Mouse (Mus musculus) c-Kit-positive CD71-positive TER-119-positive erythroid progenitor cells, embryonic 14.5 days (primary cell): Measurements from ENCODE around the gene Brca1.
A peak's percentile ranks its signal among the peaks of the same experiment; 100 is the strongest.
"Not testable (repeated sequence)": the region's sequence is repeated elsewhere in the genome, so short reads cannot be mapped to it uniquely, and the experiment has no call there.

Source experiments
- DNase-seq: peaks from one replicate; pipeline ENCODE4 v3.0.0-alpha.2; 2013; ENCODE audit warnings: low spot score

Brca1 gene

GRCm38 (mm10) chr11:101448899-101449298 is 102.9 kb downstream of the Brca1 start:
- no peak for DNase-seq

GRCm38 (mm10) chr11:101448274-101448746 is 103.4 kb downstream of the Brca1 start, which contains the start of gene Ifi35:
Gene Ifi35, plus strand, starts transcription at chr11:101448407.
- DNase-seq, result peak; percentile 93

- DNase-seq, result no peak
Measured at GRCm38 (mm10) chr11:101447786-101448185, 104.0 kb downstream of the Brca1 start.

- DNase-seq, result not testable (repeated sequence)
Measured at GRCm38 (mm10) chr11:101446860-101447259, 104.9 kb downstream of the Brca1 start.

GRCm38 (mm10) chr11:101446319-101446718 is 105.4 kb downstream of the Brca1 start:
- no peak for DNase-seq

GRCm38 (mm10) chr11:101442760-101443159 is 109.0 kb downstream of the Brca1 start:
- DNase-seq, result no peak

GRCm38 (mm10) chr11:101442127-101442693 is 109.5 kb downstream of the Brca1 start, which contains the start of gene Rpl27:
Gene Rpl27, plus strand, starts transcription at chr11:101442298.
- DNase-seq, result peak; percentile 100

GRCm38 (mm10) chr11:101441450-101442126 is 110.2 kb downstream of the Brca1 start:
- not testable (repeated sequence) for DNase-seq
